Mouse (Mus musculus): Measurements from ENCODE around the gene Elp5. TPM values are rescaled to one million over a fixed set of nuclear protein-coding genes. Genes with fewer than 3 reads are reported as not detected.

Gene Elp5
- 56.8 and 57.7 TPM in 2 replicates for polyA plus RNA-seq (2015; fragmentation: Nextera tagmentation; extraction: Ambion mirVana)

- Histone ChIP-seq H3K27me3 (replicated peaks; ENCODE audit: control insufficient read depth, insufficient read depth, low read length) (no peaks in the 10 kb centered on the region), H3K36me3 (ENCODE audit: control insufficient read depth, insufficient read depth) (peaks cover 36% of the 10 kb centered on the region), H3K27ac (ENCODE audit: low read depth, low read length) (peak within 1 kb of the TSS; percentile 99), H3K9ac (ENCODE audit: low read depth, low read length) (peak within 1 kb of the TSS; percentile 95), H3K4me2 (replicated peaks; ENCODE audit: low read depth) (peak within 1 kb of the TSS; percentile 92), H3K4me3 (ENCODE audit: low read depth, low read length) (peak within 1 kb of the TSS; percentile 93), H3K9me3 (ENCODE audit: control insufficient read depth) (no peaks in the 10 kb centered on the region), H3K4me1 (replicated peaks; ENCODE audit: control insufficient read depth, insufficient read depth, low read length) (no peaks in the 10 kb centered on the region)
- ATAC-seq: no peak
- no peak for TF ChIP-seq CTCF (IDR thresholded peaks at IDR 0.05; ENCODE audit: low read depth)
- WGBS: 37% methylated on average over 8 of the region's 8 CpGs
These were observed at the start of gene Elp5 for GRCm38 (mm10) chr11:69982225-69982624. Elp5 (minus strand) TSS chr11:69982517.

GRCm38 (mm10) chr11:70031321-70031670 is 49.0 kb upstream of the Elp5 start:
- 97% methylated on average over 11 of the region's 11 CpGs for WGBS

GRCm38 (mm10) chr11:70030651-70031320 is 48.5 kb upstream of the Elp5 start:
- Histone ChIP-seq H3K9ac (ENCODE audit: low read depth, low read length) (no peak overlapping the region), H3K4me2 (replicated peaks; ENCODE audit: low read depth) (no peak overlapping the region), H3K4me3 (ENCODE audit: low read depth, low read length) (no peak overlapping the region), H3K4me1 (replicated peaks; ENCODE audit: control insufficient read depth, insufficient read depth, low read length) (peaks cover 5% of the 10 kb centered on the region), H3K27ac (ENCODE audit: low read depth, low read length) (no peak overlapping the region), H3K27me3 (replicated peaks; ENCODE audit: control insufficient read depth, insufficient read depth, low read length) (peaks cover 10% of the 10 kb centered on the region; the same call in 1 of the 2 replicates), H3K9me3 (ENCODE audit: control insufficient read depth) (no peaks in the 10 kb centered on the region), H3K36me3 (ENCODE audit: control insufficient read depth, insufficient read depth) (peaks cover 10% of the 10 kb centered on the region; the same call in 1 of the 2 replicates)
- 96% methylated on average over 28 of the region's 28 CpGs for WGBS
- ATAC-seq: no peak
- TF ChIP-seq CTCF (IDR thresholded peaks at IDR 0.05; ENCODE audit: low read depth): no peak

More at GRCm38 (mm10) chr11:70031321-70031670, 49.0 kb upstream of the Elp5 start:
- ATAC-seq: no peak
- Histone ChIP-seq H3K36me3 (ENCODE audit: control insufficient read depth, insufficient read depth) (peaks cover 10% of the 10 kb centered on the region; the same call in 1 of the 2 replicates), H3K27me3 (replicated peaks; ENCODE audit: control insufficient read depth, insufficient read depth, low read length) (peaks cover 8% of the 10 kb centered on the region; the same call in 1 of the 2 replicates), H3K4me2 (replicated peaks; ENCODE audit: low read depth) (no peak overlapping the region), H3K9me3 (ENCODE audit: control insufficient read depth) (no peaks in the 10 kb centered on the region), H3K4me3 (ENCODE audit: low read depth, low read length) (no peak overlapping the region), H3K9ac (ENCODE audit: low read depth, low read length) (no peak overlapping the region), H3K27ac (ENCODE audit: low read depth, low read length) (no peak overlapping the region), H3K4me1 (replicated peaks; ENCODE audit: control insufficient read depth, insufficient read depth, low read length) (peaks cover 5% of the 10 kb centered on the region)
- TF ChIP-seq CTCF (IDR thresholded peaks at IDR 0.05; ENCODE audit: low read depth): no peak

- no peak overlapping the region for H3K9ac ChIP-seq (ENCODE audit: low read depth, low read length)
- peak overlapping the region; percentile 47 for H3K4me2 ChIP-seq (replicated peaks; ENCODE audit: low read depth)
- peaks cover 10% of the 10 kb centered on the region; the same call in 1 of the 2 replicates for H3K36me3 ChIP-seq (ENCODE audit: control insufficient read depth, insufficient read depth)
- H3K4me1 ChIP-seq (replicated peaks; ENCODE audit: control insufficient read depth, insufficient read depth, low read length): peaks cover 5% of the 10 kb centered on the region
- TF ChIP-seq CTCF (IDR thresholded peaks at IDR 0.05; ENCODE audit: low read depth): no peak
- H3K27ac ChIP-seq (ENCODE audit: low read depth, low read length): no peak overlapping the region
- H3K9me3 ChIP-seq (ENCODE audit: control insufficient read depth): no peaks in the 10 kb centered on the region
- H3K27me3 ChIP-seq (replicated peaks; ENCODE audit: control insufficient read depth, insufficient read depth, low read length): peaks cover 12% of the 10 kb centered on the region; the same call in 1 of the 2 replicates
- H3K4me3 ChIP-seq (ENCODE audit: low read depth, low read length): no peak overlapping the region
- ATAC-seq: no peak
- WGBS: 41% methylated on average over 11 of the region's 11 CpGs
These were observed 47.7 kb upstream of the Elp5 start for GRCm38 (mm10) chr11:70029829-70030550.

GRCm38 (mm10) chr11:70029130-70029801 is 46.9 kb upstream of the Elp5 start:
- peaks cover 17% of the 10 kb centered on the region; the same call in 1 of the 2 replicates for H3K27me3 ChIP-seq (replicated peaks; ENCODE audit: control insufficient read depth, insufficient read depth, low read length)
- WGBS: 2% methylated on average over 20 of the region's 20 CpGs
- H3K4me1 ChIP-seq (replicated peaks; ENCODE audit: control insufficient read depth, insufficient read depth, low read length): peaks cover 5% of the 10 kb centered on the region

More at GRCm38 (mm10) chr11:70029130-70029801, 46.9 kb upstream of the Elp5 start:
- peak; percentile 41; the same call in 1 of the 2 replicates for ATAC-seq
- H3K4me2 ChIP-seq (replicated peaks; ENCODE audit: low read depth): peak overlapping the region; percentile 47
- no peaks in the 10 kb centered on the region for H3K9me3 ChIP-seq (ENCODE audit: control insufficient read depth)
- H3K4me3 ChIP-seq (ENCODE audit: low read depth, low read length): peak overlapping the region; percentile 11
- peaks cover 10% of the 10 kb centered on the region; the same call in 1 of the 2 replicates for H3K36me3 ChIP-seq (ENCODE audit: control insufficient read depth, insufficient read depth)
- H3K9ac ChIP-seq (ENCODE audit: low read depth, low read length): no peak overlapping the region
- H3K27ac ChIP-seq (ENCODE audit: low read depth, low read length): no peak overlapping the region; the same call in 1 of the 2 replicates
- no peak for TF ChIP-seq CTCF (IDR thresholded peaks at IDR 0.05; ENCODE audit: low read depth)

Data from intestine, postnatal 0 days (tissue).